Mouse (Mus musculus) cerebellum, postnatal 36 days (tissue): ENCODE results near the gene Gm7030.
"Not testable (repeated sequence)": the region's sequence is repeated elsewhere in the genome, so short reads cannot be mapped to it uniquely, and the experiment has no call there.

Source experiments
- DNase-seq, 2 experiments: peaks; one replicate each; pipeline ENCODE4 v3.0.0; 2021 to 2022; ENCODE audit warnings: mixed read lengths in 2 of 2

Gm7030 gene

DNA sequence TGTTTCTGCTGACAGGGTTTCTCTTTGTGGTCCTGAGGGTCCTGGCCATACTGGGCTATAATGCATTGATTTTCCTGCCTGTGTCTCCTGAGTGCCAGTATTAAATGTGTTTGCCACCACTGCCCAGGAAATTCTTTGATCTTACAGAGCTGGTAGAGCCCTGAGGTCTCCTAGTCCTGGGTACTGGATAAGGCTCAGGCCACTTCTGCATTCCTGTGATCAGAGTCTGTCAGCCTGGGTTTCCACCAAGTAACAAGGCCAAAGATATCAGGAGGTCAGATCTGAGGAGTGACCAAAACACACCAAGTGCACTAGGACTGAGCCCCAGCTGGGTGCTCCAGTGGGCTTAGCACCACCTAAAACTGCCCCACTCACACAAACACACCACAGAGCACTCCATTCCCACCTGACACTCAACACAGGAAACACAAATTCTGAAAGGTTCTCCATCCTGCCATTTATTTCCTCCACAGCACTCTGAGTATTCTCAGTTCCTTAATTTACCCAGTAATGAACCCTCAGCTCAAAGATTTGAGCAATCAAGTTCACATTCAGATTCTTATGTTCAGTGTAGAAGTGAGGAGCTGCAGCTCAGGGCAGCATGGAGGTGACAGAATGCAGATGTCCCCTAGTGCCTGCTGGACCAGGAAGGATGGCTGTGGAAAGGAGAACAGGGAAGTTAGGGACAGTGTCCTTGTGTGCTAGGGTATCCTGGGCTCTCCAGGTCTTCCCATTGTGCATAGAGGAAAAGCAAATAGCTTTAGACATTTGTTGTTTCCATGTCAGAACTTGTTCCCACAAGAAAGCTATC is 6.4 kb upstream of the Gm7030 start:
- DNase-seq: not testable (repeated sequence)

DNA sequence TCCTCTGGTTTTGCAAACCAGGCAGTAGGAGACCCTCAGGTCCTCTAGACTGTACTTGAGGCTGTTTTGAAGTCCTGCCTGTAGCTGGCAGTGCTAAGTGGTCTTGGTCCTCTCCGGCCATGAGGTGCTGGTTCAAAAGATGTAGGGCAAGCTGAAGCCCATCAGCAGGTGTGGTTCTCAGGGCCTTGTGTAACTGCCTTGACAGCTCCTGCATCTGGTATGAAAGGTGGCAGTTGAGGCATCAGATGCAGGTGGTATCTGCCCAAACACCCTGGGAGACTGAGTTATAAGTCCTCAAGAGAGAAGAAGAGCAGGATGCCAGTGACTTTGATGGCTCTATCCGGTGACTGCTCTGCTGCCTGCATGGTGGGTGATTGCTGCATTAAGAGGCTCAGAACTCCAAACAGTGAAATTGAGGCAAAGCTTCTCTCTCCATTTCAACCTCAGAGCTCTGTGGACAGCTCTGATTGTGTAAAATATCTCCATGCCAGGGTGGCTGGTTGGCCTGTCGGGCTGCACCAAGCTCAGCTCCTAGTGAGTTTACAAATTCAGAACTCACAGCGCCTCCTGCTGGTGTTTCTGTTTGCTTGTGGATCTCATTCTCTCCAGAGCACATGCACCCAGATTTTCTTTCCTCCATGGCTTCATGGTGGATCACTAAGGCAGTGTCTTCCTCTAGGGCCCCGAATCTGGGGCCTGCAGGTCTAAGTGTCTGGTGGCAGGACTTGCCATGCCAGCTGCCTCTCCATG is 2.5 kb upstream of the Gm7030 start:
- no peak for DNase-seq

DNA sequence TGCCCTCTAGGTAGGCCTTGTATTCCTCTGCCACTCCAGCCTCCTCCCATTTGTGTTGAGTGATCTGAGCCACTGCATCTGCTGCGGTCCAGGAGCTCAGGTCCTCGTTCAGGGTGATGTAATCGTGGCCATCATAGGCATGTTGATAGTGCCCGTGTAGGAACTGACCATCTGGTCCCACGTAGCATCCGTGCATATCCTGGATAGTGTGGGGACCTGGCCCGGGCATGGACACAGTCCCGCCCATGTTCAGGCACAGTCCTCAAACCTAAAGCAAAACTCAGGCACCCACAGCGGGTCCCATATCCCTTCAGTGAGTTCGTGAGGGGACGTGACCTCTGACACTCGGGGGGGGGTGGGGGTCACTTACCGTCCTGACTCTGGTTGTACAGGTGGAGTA is 700 bp downstream of the Gm7030 start:
- not testable (repeated sequence) for DNase-seq

DNA sequence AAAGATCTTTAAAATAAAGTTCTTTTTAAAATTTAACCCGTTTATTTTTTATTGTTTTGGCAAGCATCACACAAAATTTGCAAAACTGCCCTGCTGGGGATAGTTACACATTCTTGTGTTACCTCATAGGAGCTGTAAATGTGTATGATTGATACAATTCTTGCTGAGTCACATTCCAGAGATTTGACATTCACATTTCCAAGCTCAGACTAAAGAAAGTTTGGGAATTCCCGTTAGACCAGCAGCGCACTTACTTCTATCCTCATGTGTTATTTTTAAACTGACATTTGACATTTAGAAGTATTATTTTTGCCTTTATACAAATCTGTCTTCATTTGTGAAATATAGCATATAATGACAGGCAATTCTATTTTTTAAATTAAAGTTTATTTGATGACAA is 5.1 kb downstream of the Gm7030 start:
- not testable (repeated sequence) for DNase-seq

DNA sequence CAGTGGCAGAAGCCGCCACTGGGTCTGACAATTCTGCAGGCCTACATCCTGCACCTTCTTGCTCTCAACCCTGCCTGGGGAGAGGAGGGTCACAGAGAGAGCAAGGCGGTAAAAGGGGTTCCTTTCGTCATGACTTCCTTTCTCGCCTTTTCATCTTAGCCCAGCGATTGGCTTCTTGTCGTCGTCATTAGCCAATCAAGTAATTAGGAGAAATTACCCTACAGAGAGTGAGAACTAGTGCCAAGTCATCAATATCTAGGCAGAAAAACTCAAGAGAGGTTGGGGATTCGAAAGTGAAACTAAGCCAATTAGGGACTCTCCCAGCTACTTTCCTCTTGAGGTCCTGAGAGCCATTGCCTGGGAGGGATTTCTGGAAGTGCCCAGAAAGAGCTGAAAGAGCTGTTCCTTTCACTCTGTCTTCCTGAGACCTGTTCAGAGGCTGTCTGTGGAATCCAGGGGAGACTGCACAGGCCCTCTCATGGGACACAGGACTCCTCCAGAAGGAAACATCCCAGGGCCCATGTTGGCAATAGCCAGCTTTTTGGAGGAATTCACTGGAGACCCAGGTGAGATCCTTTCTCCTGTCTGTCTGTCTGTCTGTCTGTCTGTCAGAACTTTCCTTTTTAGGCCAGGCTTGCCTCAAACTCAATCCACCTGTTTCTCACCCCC is 7.7 kb downstream of the Gm7030 start, which contains the start of gene Gm19684:
Gene Gm19684 (plus strand): TSS at position 327 of the 669 bp plus-strand sequence.
- not testable (repeated sequence) for DNase-seq

DNA sequence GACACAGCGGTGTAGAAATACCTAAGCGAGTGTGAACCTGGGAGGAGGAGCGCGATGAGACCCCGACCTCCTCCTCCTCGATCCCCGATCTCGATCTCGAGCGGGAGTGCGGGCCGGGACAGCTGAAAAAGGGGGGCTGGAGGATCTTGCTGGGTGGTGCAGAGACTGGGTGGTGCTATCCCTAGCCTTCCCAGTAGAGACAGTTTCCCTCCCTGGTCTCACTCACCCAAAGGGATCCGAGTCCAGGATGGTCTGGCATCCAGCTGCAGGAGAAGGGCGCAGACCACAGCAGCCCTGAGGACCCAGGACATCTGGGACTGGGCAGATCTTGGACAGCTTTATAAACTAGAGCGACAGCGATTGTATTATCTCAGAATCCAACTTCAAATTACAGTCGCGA is 8.4 kb downstream of the Gm7030 start:
- DNase-seq: not testable (repeated sequence)

DNA sequence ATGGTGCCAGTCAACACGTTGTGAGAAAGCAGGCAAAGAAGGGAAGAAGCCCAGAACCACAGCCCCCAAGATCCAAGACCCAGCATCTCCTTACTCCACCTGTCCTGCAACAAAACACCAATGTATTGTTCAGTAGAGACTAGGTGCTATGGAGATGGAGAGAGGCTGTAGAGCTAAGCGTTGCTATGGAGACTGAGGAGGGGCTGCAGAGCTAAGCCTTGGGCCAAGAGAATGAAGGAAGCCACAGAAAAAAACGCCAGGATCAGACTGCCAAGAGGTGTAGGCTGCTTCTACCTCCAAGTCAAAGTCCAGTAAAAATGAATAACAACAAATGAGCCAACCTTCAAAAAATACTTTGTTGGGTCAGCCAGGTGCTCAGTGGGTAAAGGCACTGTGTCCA is 12.7 kb downstream of the Gm7030 start:
- DNase-seq: not testable (repeated sequence)

DNA sequence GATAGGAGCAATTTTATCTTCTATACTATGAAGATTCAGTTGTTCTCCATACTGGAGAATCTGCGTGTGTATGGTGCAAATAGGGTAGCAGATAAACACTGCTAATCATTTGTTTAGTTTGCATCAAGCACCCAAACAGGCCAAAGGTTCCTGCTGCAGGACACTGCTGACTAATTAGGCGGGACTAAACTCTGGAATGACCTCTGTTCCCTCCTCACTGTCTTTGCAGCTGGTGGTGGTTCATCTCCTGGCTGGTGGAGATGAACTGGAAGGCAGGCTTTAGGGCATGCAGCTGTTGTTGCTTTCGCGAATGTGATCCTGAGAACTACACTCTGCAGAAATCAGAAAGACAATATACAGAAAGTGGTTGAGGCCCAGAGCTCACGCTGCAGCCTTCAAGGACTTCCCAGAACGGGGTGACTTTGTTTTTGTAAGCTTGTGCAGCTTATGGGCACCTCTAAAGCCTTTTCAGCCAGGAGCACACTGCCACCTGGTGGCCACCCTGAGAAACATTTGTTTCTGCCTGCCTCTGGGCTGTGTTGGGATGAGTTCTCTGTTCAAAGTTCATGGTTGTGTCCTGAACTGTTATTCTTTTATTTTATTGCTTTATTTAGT is 15.1 kb downstream of the Gm7030 start:
- peak; percentile 24 to 31 for DNase-seq

DNA sequence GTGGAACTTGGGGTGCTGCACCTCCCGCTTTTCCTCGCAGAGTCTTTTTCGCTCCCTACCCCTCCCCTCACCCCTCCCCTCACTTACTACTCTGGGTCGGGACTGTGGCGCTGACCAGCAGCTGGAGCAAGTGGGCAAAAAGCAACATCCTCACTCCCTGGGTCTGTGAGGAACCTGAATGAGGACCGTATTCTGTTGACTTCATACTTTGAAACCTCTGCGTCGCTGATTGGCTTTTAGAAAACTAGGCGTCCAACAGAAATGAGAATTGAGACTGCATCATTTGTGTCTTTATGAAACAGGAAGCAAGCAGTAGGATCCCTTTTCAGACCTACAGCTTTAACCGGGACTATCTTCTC is 17.7 kb downstream of the Gm7030 start:
- not testable (repeated sequence) for DNase-seq

DNA sequence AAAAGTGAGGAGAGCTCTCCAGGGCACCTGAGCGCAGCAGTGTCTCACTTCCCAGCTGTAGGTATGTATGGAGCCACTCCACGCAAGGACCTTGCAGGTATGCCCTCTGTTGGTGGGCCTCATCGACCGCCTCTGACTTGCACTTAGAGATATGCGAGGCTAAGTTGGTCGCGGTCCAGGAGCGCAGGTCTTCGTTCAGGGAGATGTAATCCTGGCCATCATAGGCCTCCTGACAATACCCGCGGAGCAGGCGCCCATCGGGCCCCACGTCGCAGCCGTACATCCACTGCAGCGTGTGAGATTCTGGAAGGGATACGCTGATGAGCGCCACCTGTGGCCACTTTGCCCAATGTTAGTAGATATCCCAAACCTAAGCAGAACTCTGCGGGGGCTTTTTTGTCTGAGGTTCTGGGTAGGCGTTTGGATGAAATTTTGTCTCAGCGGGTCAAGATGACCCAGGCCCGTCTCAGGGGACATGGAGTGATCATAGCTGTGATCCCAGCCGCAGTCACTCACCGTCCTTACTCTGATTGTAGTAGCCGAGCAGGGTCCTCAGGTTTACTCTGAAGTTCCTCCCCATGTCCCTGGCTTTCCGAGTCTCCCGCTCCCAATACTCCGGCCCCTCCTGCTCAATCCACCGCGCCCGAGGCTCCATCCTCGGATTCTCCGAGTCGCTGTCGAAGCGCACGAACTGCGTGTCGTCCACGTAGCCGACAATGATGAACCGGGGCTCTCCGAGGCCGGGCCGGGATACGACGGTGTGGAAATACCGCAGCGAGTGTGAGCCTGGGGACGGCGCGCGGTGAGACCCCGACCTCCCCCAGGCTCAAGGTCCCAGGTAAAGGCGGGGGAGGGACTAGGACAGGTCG is 18.4 kb downstream of the Gm7030 start:
- not testable (repeated sequence) for DNase-seq

DNA sequence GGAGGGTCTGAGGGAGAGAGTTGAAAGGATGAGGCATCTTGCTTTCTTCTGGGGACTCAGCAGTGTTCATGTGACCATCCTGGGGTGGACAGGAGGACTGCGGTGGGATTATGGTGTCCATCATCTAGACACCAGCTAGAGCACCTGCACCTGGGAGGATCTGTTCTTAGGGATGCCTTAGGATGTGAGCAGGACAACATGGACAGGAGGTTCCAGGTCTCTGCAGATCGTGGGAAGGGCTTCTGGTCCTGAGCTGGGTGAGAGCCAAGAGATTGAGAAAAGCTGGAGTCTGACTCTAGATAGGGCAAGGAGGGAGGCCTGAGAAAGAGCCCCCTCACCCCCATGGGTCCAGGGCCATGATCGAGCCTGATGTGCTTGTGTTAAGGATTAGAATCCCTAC is 19.1 kb downstream of the Gm7030 start:
- not testable (repeated sequence) for DNase-seq

DNA sequence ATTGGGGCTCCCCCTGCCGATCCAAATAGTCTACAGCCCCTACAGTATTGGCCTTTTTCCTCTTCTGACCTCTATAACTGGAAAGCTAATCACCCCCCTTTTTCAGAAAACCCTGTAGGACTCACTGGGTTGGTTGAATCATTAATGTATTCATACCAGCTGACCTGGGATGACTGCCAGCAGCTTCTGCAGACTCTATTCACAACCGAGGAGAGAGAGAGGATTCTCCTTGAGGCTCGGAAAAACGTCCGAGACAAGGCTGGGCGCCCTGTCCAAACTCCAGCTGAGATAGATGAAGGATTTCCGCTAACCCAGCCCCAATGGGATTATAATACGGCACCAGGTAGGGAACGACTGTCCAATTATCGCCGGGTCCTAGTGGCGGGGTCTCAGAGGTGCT is 27.1 kb downstream of the Gm7030 start:
- not testable (repeated sequence) for DNase-seq

DNA sequence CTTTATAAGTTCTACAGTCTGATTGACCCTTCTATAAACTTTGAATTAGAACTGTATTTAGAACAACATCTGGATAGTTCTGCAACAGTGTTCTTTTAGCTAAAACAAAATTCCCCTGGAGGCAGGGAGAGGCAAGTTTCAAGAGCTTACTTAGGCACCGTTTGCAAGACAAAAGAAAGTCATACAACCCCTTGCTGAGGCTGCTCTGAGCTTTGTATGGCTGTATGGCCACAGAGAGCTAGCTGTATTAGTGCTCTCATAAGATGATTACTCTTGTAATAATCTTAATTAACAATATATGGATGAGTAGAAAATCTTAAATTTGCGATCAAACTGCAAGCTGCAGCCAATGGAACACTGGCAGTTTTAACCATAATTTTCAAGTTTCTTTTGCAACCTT is 29.6 kb downstream of the Gm7030 start:
- not testable (repeated sequence) for DNase-seq

DNA sequence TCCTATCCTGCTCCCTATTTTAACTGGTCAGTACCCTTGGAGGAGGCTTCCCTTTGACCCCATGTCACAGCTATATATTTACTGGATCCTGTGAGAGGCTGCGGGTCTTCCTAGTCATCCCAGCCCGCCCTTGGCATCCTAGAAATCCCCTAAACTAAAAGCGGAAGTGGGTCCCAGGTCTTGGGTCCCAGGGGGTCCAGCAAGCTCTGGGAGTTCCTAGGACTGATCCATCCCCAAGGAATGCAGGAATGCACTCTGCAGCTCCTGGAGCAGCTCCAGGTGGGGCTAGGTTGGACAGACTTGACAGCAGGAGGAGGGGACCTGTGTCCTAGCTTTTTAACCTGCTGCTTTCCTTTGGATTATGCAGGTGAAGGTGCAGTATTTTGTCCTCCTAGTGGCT is 35.3 kb downstream of the Gm7030 start:
- no peak for DNase-seq

DNA sequence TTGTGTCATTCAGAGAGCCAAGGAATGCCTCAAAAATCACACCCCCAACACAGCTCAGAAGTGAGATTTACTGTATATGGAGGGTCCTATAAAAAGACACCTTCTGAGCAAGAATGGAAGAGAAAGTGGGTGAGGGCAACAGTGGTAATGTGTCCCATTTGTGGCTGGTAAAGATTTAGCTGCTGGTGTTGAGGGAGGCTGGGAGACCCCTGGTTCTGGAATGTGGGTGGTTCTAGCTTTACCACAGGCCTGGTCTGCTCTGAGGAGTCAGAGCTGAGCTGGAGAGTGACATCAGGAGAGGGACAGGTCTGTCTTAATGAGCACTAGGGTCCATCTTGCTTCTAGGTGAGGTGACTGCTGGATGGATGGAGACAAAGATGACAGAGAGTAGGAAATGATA is 36.7 kb downstream of the Gm7030 start:
- not testable (repeated sequence) for DNase-seq

DNA sequence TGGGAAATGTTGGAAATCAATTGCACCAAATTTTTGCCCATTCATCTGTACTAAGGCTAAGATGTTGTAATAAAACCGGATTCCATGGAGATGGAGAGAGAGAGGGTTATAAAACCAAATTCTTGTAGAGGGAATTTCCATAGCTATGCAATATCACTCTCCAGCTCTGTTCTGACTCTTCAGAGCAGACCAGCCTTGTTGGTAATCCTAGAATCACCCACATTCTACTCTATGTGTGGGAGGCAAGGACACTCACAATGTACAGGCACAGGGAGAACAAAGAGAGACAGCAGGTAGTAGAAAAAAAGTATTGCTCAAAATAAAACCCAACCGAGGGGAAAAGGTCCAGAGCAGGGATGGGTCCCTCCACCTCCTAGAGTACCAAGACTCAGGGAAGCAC is 37.3 kb downstream of the Gm7030 start:
- not testable (repeated sequence) for DNase-seq

DNA sequence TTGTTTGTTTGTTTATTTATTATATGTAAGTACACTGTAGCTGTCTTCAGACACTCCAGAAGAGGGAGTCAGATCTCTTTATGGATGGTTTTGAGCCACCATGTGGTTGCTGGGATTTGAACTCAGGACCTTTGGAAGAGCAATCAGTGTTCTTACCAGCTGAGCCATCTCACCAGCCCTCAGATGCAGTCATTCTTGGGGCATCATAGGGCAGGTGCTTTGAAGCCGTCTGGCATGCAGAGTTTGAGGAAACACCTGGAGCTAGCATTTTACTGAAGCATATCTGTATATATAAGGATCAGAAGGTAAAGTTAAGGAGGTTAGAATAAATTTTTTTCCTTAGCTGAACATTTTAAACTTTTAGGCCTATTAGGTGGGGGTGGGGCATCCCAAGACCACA is 43.2 kb downstream of the Gm7030 start:
- not testable (repeated sequence) for DNase-seq

DNA sequence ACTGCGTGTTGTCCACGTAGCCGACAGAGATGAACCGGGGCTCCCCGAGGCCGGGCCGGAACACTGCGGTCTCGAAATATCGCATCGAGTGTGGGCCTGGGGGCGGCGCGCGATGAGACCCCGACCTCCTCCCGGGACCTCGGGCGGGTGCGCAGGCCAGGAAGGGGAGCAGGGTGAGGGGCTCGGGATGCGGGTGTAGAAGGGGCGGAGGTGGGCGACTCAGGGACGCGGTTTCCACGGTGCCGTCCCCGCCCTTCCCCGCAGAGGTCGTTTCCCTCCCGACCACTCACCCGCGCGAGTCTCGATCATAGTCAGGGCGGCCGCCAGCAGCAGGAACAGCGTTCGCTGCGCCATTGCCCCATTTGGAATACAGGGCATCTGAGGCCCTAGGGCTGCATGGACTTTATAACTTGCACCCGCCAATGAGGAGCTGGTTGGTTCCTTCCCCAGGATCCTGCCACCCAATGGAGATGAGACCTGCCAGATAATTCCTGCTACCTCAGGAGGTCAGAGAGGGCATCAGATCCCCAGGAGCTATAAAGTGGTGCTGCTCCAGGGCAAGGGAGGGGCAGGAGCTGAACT is 45.3 kb downstream of the Gm7030 start:
- no peak for DNase-seq

DNA sequence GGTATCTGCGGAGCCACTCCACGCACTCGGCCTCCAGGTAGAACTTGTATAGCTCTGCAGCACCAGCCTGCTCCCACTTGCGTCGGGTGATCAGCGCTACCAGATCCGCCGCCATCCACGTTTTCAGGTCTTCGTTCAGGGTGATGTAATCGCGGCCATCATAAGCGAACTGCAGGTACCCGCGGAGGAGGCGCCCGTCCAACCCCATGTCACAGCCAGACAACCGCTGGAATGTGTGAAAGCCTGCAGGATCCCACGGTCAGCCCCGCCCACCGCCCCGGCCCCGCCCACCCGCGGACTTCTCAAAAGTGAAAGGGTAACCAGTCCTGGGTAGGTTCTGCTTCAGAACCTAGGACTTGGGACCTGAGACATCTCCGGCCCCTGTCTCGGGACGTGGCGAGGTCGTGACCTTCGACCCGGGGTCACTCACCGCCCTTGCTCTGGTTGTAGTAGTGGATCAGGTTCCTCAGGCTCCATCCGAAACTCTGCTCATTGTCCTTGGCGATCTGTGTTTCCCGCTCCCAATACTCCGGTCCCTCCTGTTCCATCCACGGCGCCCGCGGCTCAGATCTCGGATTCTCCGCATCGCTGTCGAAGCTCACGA is 45.9 kb downstream of the Gm7030 start:
- DNase-seq: no peak

DNA sequence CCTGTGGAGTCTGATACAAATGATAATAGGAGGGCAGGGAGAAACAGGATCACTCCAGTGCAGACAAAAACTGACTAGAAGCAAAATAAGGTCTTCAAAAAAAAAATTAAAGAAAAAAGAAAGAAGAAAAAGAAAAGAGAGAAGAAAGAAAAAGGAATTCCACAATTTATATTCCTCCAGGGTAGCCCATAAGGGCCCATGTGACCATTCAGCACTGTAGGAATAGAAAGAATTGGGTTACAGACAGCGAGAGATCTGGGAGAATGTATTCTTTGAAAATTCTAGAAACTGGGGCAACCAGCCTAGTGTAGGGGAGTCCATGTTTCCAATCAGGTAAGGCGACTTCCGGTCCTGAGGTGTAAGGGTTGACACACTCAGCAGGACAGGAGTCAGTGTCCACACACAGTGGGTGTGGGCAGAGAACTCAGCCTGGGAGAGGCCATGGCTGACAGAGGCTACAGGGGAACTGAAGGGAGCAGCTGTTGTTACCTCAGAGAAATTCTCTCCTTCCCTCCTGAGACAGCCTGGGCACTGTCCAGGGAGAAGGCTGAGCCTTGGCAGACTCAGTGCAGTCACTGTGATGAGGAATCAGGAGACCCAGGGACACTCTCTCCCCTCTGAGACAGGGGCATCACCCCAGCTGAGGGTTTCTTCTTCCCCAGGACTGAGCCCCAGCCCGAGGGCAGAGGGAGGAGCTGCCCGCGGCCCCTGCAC is 46.5 kb downstream of the Gm7030 start:
- DNase-seq: not testable (repeated sequence)
